Mouse (Mus musculus) lung, embryonic 14.5 days (tissue): ENCODE data around the gene Glp2r. TPM values are rescaled to one million over a fixed set of nuclear protein-coding genes. Genes with fewer than 3 reads are reported as not detected.

Experiments
- ATAC-seq: fragments of 200-750 bp; cut with Nextera tagmentation; 2 replicates; pipeline ENCODE4 v1.8.0; 2017; ENCODE audit warnings: mild to moderate bottlenecking, moderate TSS enrichment, moderate library complexity; ENCODE audit not compliant: insufficient read depth
- DNase-seq: peaks from one replicate; pipeline ENCODE4 v3.0.0-alpha.2; 2015
- H3K27ac ChIP-seq: fragments of 300-500 bp; sonication (generic); 2 replicates; pipeline ENCODE4 v1.5.1; 2014; ENCODE audit warnings: low read depth, mild to moderate bottlenecking, moderate library complexity
- H3K27me3 ChIP-seq: fragments of 300-500 bp; sonication (generic); 2 replicates; pipeline ENCODE4 v1.6.1; 2014; ENCODE audit warnings: low read length, control low read depth; ENCODE audit not compliant: insufficient read depth
- H3K36me3 ChIP-seq: fragments of 300-500 bp; sonication (generic); 2 replicates; pipeline ENCODE4 v1.6.1; 2014; ENCODE audit warnings: control low read depth; ENCODE audit not compliant: insufficient read depth
- H3K4me1 ChIP-seq: fragments of 300-500 bp; sonication (generic); 2 replicates; pipeline ENCODE4 v1.6.1; 2014; ENCODE audit warnings: antibody characterized with exemption, control low read depth; ENCODE audit not compliant: insufficient read depth
- H3K4me2 ChIP-seq: fragments of 300-500 bp; sonication (generic); 2 replicates; pipeline ENCODE4 v1.6.1; 2014; ENCODE audit warnings: mild to moderate bottlenecking
- H3K4me3 ChIP-seq: fragments of 300-500 bp; sonication (generic); 2 replicates; pipeline ENCODE4 v1.5.1; 2014; ENCODE audit warnings: low read depth, low read length
- H3K9ac ChIP-seq: fragments of 300-500 bp; sonication (generic); 2 replicates; pipeline ENCODE4 v1.6.1; 2014
- H3K9me3 ChIP-seq: fragments of 300-500 bp; sonication (generic); 2 replicates; pipeline ENCODE4 v1.6.1; 2016; ENCODE audit warnings: low read depth, low read length, control low read depth
- CTCF ChIP-seq: IDR thresholded peaks from 2 replicates; pipeline ENCODE4 v1.5.1; 2016; ENCODE audit warnings: antibody characterized with exemption, low read depth
- WGBS: fragments of 180-500 bp; shearing (Covaris S2); extraction: QIAGEN DNeasy Blood & Tissue Kit; methylation state at CpG from one replicate; pipeline ENCODE4 v1.1.7; 2014; 5-methylcytosine and 5-hydroxymethylcytosine counted together
- polyA plus RNA-seq: library from polyadenylated mRNA; unstranded; fragments of >200 nt; fragmentation: Nextera tagmentation; extraction: Ambion mirVana; gene quantifications from 2 replicates; pipeline ENCODE4 v1.2.1, GENCODE M21; 2014

Gene Glp2r
- 0.11 and 0.12 TPM in 2 replicates for polyA plus RNA-seq

DNA sequence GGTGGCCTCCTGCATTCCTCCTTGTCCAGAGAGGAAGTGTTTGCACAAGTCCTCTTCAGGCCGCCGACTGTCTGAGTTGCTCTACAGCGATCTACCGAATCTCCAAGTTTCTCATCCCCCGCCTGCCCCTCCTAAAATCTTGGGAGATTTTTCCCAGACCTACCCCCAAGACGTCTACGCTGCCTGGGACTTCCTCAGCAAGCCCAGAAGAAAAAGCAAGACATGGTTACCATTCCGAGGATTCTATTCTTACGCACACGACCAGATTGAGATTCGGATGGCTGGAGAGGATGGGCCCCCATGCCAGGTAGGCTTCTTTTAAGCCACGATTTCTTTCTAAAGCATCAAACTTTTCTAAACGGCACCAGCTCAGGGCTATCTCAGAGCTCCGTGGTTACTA, at the start of gene Glp2r:
Gene Glp2r (minus strand): TSS at position 101 of the 400 bp plus-strand sequence.
- no peak for TF ChIP-seq CTCF
- Histone ChIP-seq H3K36me3 (no peaks in the 10 kb centered on the region), H3K9me3 (no peaks in the 10 kb centered on the region), H3K4me3 (no peak within 1 kb of the TSS), H3K4me2 (no peak within 1 kb of the TSS), H3K27ac (no peak within 1 kb of the TSS), H3K27me3 (no peaks in the 10 kb centered on the region), H3K4me1 (no peaks in the 10 kb centered on the region), H3K9ac (no peak within 1 kb of the TSS)
- ATAC-seq (no peak), DNase-seq (no peak)
- 51% methylated on average over 14 of the region's 14 CpGs for WGBS

DNA sequence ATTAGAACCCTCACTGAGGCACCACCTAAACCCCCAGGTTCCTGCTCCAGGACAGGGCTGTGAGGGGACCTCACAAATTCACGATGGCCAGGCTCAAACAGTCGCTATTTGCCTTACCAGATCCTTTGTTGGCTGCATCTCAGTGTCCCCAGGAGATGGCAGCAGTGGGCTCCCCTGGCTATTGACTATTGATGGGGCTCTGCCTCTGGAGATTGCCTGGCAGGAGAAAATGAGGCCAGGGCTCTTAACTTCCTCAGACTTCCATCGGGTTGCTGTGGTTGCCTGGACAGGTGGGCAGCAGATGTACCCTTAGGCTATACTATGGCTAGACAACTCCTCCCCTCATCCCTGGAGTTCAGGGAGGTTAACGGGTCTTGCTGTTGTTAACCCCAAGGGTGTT, 49.3 kb upstream of the Glp2r start:
- WGBS, result 24% methylated on average over 4 of the region's 4 CpGs
- H3K4me1 ChIP-seq, result no peaks in the 10 kb centered on the region
- no peaks in the 10 kb centered on the region for H3K36me3 ChIP-seq
- H3K27me3 ChIP-seq, result no peaks in the 10 kb centered on the region
- H3K4me2 ChIP-seq, result no peak overlapping the region
- no peak overlapping the region for H3K9ac ChIP-seq
- H3K27ac ChIP-seq, result no peak overlapping the region
- TF ChIP-seq CTCF, result peak; percentile 83
- no peak overlapping the region for H3K4me3 ChIP-seq
- peak; percentile 78 for DNase-seq
- no peaks in the 10 kb centered on the region for H3K9me3 ChIP-seq
- ATAC-seq, result no peak

DNA sequence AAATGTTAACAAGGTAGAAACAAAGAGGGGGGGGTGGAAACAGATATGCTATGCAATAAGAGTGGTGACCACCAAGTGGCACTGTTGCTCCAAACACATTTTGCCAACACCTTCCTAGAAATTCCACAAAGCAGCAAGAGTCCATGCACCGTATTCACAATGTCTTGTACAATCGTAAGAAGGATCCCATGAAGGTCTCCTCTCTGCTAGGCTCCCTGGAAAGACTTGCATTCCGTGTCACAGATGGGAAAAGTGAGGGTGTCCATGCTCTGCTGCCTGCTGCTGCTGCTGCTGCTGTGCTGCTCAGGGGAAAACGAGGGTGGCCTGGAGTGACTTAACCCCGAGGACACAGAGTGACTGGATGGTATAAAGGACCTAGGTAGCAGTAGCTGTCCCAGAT, 48.7 kb upstream of the Glp2r start:
- ATAC-seq, result no peak; the same call in 1 of the 2 replicates
- Histone ChIP-seq H3K4me3 (no peak overlapping the region), H3K36me3 (no peaks in the 10 kb centered on the region), H3K9ac (no peak overlapping the region), H3K4me2 (peak overlapping the region; percentile 41; the same call in 1 of the 2 replicates), H3K4me1 (no peaks in the 10 kb centered on the region), H3K27me3 (no peaks in the 10 kb centered on the region), H3K27ac (no peak overlapping the region), H3K9me3 (no peaks in the 10 kb centered on the region)
- WGBS, result 12% methylated on average over 5 of the region's 5 CpGs
- TF ChIP-seq CTCF, result peak; percentile 85
- peak; percentile 80 for DNase-seq

DNA sequence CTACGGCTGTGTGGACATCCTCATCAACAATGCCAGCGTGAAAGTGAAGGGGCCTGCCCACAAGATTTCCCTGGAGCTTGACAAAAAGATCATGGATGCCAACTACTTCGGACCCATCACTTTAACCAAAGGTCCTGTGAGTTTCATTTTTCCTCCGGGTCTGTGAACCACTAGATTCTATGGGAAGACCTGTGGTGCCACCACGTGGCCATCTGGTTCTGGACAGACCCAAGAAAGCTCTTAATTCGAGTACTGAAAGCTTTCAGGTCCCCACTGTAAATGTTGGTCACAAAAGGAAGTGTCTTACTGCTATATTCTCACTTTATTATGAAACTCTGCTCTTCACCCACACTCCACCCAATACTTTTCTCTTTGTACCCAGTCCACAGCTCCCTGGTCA, 40.6 kb upstream of the Glp2r start:
- no peak overlapping the region for H3K27ac ChIP-seq
- no peak overlapping the region for H3K4me2 ChIP-seq
- no peak overlapping the region for H3K4me3 ChIP-seq
- TF ChIP-seq CTCF, result no peak
- no peaks in the 10 kb centered on the region for H3K4me1 ChIP-seq
- H3K27me3 ChIP-seq, result no peaks in the 10 kb centered on the region
- 74% methylated on average over 6 of the region's 6 CpGs for WGBS
- peak; percentile 40 for DNase-seq
- no peaks in the 10 kb centered on the region for H3K36me3 ChIP-seq
- H3K9me3 ChIP-seq, result no peaks in the 10 kb centered on the region
- no peak for ATAC-seq
- H3K9ac ChIP-seq, result no peak overlapping the region

DNA sequence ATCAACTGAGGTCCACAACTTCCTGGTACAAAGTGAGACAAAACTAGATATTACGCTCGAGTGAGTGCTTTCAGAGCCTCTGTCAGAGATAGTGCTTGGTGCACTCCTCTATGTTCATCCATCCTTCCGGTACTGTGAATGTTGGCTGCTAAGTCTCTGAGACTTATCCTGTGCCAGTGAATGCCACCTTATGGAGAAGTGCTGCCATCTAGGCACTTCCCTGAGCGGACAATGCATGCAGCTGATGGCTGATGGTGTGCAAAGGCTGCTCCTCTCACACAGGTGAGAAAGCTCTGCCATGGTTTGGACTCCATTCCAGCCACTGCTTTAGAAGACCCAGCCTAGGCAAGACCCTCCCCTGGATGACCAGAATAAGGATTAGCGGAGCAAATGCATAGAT, 37.1 kb upstream of the Glp2r start:
- Histone ChIP-seq H3K36me3 (no peaks in the 10 kb centered on the region), H3K27me3 (no peaks in the 10 kb centered on the region), H3K4me1 (no peaks in the 10 kb centered on the region), H3K9me3 (no peaks in the 10 kb centered on the region), H3K4me3 (no peak overlapping the region), H3K9ac (no peak overlapping the region), H3K27ac (no peak overlapping the region), H3K4me2 (no peak overlapping the region)
- WGBS, result 79% methylated on average over 5 of the region's 5 CpGs
- no peak for TF ChIP-seq CTCF
- ATAC-seq (no peak), DNase-seq (no peak)

DNA sequence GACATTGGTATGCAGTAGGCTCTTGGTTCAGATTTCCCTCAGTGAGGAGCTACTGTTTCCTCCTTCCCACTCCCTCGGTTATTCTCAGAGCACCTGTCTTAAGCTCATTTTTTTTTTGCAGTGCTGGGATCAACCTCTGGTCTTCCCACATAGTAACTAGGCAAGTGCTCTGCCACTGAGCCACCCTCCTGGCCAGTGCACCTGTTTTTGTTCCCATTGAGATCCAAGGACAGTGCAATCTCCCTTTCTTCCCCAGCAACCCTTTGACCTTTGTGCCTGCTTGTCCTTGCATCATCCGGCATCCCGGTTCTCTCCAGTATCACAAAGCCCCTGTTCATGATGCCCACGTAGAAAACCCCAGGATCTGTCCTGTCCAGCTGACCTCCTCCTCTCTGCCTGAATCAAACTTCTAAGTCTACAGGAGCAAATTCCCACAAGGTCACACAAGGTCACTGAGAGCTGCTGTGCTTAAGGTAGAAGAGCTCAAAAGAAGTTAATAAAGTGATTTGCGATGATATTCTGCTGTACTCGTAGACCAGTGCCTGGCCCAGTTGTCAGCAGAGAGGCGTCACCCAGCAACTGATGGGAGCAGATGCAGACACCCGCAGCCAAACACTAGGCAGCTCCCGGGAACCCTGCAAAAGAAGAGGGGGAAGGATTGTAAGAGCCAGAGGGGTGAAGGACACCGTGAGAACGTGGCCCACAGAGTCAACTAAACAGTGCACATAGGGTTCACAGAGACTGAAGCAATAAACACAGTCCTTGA, 36.1 kb upstream of the Glp2r start:
- no peak for ATAC-seq

DNA sequence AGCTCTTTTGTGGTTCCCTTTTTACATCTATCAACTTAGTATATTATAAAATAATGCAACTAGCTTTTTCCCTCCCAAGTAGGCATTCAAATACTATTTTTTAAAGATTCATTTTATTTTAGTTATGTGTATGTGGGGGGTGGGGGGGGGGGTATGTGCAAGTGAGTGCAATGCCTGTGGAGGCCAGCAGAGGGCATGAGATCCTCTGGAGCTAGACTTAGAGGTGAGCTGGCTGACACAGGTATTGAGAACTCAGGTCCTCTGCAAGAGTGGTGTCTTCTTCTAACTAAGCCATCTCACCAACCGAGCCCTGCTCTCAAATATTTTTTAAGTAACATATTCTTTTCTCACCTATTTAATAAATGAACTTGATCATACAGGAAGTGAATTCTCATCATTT, 34.6 kb upstream of the Glp2r start:
- no peak overlapping the region for H3K9ac ChIP-seq
- WGBS, result 97% methylated on average over 1 of the region's 1 CpGs
- H3K4me1 ChIP-seq, result no peaks in the 10 kb centered on the region
- H3K27ac ChIP-seq, result no peak overlapping the region
- H3K36me3 ChIP-seq, result no peaks in the 10 kb centered on the region
- H3K27me3 ChIP-seq, result no peaks in the 10 kb centered on the region
- no peak overlapping the region for H3K4me2 ChIP-seq
- peak; percentile 32; the same call in 1 of the 2 replicates for TF ChIP-seq CTCF
- no peak for ATAC-seq
- DNase-seq, result no peak
- no peaks in the 10 kb centered on the region for H3K9me3 ChIP-seq
- H3K4me3 ChIP-seq, result no peak overlapping the region

More for the DNA sequence above, 36.1 kb upstream of the Glp2r start:
- Histone ChIP-seq H3K4me2 (no peak overlapping the region), H3K27ac (no peak overlapping the region), H3K27me3 (no peaks in the 10 kb centered on the region), H3K4me3 (no peak overlapping the region), H3K36me3 (no peaks in the 10 kb centered on the region), H3K9me3 (no peaks in the 10 kb centered on the region), H3K4me1 (no peaks in the 10 kb centered on the region), H3K9ac (no peak overlapping the region)
- no peak for TF ChIP-seq CTCF
- no peak for DNase-seq
- WGBS, result 67% methylated on average over 11 of the region's 11 CpGs
